Comparison of ENCODE assay signal across 11 mouse cellular contexts in the genomic region with DNA sequence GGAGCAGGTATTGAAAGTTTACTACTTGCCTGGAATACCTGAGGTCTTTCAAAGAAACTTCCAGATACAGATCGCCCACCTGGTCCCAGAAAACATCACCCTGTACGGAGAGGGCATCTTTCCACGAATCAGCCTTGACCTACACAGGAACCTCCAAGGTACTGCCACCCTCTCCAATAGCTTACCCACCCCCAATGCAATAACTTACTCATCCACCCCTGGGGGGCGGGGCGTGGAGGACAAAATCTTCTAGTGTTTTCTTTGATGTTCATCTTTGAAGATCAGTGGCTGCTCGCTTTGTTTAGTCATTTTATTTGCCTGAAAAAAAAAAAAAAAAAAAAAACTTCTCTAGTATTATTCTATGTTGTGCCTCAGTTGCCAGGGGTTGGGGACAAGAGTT.
"Had no signal": no experiment of that assay in that cellular context is flagged by ENCODE, and none has a peak within 500 bp of the region (broad histone marks: within the 10 kb centered on the region; RNA-seq: fewer than 3 reads in every experiment).

No protein-coding gene starts in this region.

- H3K9me3 ChIP-seq: kidney, embryonic 15.5 days; limb, embryonic 10.5 days; liver, embryonic 12.5 days; lung, embryonic 15.5 days; megakaryocyte, embryonic 14.5 days; midbrain, embryonic 12.5 days; neural tube, embryonic 15.5 days had no signal

- H3K4me1 ChIP-seq: lung, embryonic 15.5 days; megakaryocyte, embryonic 14.5 days; neural tube, embryonic 15.5 days had no signal

- H3K4me2 ChIP-seq: kidney, embryonic 15.5 days; liver, embryonic 12.5 days; lung, embryonic 15.5 days; midbrain, embryonic 12.5 days; neural tube, embryonic 15.5 days had no signal

- H3K4me3 ChIP-seq: kidney, embryonic 15.5 days; limb, embryonic 10.5 days; liver, embryonic 12.5 days; lung, embryonic 15.5 days; megakaryocyte, embryonic 14.5 days; midbrain, embryonic 12.5 days; myocyte; neural tube, embryonic 15.5 days had no signal

- H3K9ac ChIP-seq: kidney, embryonic 15.5 days; liver, embryonic 12.5 days; lung, embryonic 15.5 days; midbrain, embryonic 12.5 days; neural tube, embryonic 15.5 days had no signal

- DNase-seq: lung, postnatal 14 days had no signal

- H3K36me3 ChIP-seq: kidney, embryonic 15.5 days; limb, embryonic 10.5 days; liver, embryonic 12.5 days; lung, embryonic 15.5 days; midbrain, embryonic 12.5 days; neural tube, embryonic 15.5 days had no signal

- H3K27ac ChIP-seq: kidney, embryonic 15.5 days; limb, embryonic 10.5 days; liver, embryonic 12.5 days; lung, embryonic 15.5 days; macrophage; midbrain, embryonic 12.5 days; neural tube, embryonic 15.5 days; stomach, postnatal 0 days had no signal

- H3K27me3 ChIP-seq: neural tube, embryonic 15.5 days had no signal
